Mouse (Mus musculus): Measurements from ENCODE around the gene Dop1a.
A peak's percentile ranks its signal among the peaks of the same experiment; 100 is the strongest.

Dop1a gene

GRCm38 (mm10) chr9:86466990-86467870, at the start of gene Dop1a:
Dop1a (plus strand) TSS chr9:86467154.
- DNase-seq, result peak; percentile 90 to 94

- no peak for DNase-seq
Observed at GRCm38 (mm10) chr9:86417971-86418370, 49.0 kb upstream of the Dop1a start.

- DNase-seq, result no peak
Observed at GRCm38 (mm10) chr9:86419366-86419765, 47.6 kb upstream of the Dop1a start.

GRCm38 (mm10) chr9:86423331-86423730, 43.6 kb upstream of the Dop1a start:
- no peak for DNase-seq

- DNase-seq, result no peak
Observed at GRCm38 (mm10) chr9:86435510-86435909, 31.4 kb upstream of the Dop1a start.

GRCm38 (mm10) chr9:86436608-86437007, 30.3 kb upstream of the Dop1a start:
- no peak for DNase-seq

- DNase-seq, result no peak
Observed at GRCm38 (mm10) chr9:86438337-86439009, 28.5 kb upstream of the Dop1a start.

GRCm38 (mm10) chr9:86442248-86442647, 24.7 kb upstream of the Dop1a start:
- no peak for DNase-seq

- no peak for DNase-seq
Observed at GRCm38 (mm10) chr9:86446847-86447246, 20.1 kb upstream of the Dop1a start.

- DNase-seq, result no peak
Observed at GRCm38 (mm10) chr9:86447431-86447830, 19.5 kb upstream of the Dop1a start.

- DNase-seq, result peak; percentile 82 to 87
Observed at GRCm38 (mm10) chr9:86449581-86449980, 17.4 kb upstream of the Dop1a start.

GRCm38 (mm10) chr9:86451094-86451493, 15.9 kb upstream of the Dop1a start:
- DNase-seq, result no peak

GRCm38 (mm10) chr9:86451617-86452016, 15.3 kb upstream of the Dop1a start:
- peak; percentile 53 to 56 for DNase-seq

GRCm38 (mm10) chr9:86453626-86454025, 13.3 kb upstream of the Dop1a start:
- DNase-seq, result no peak

- DNase-seq, result peak; percentile 91
Observed at GRCm38 (mm10) chr9:86464151-86465105, 2.5 kb upstream of the Dop1a start, which contains the start of gene Ube2cbp. Ube2cbp (minus strand) TSS chr9:86464950.

- DNase-seq, result no peak
Observed at GRCm38 (mm10) chr9:86475956-86476355, 9.0 kb downstream of the Dop1a start.

GRCm38 (mm10) chr9:86476763-86477162, 9.8 kb downstream of the Dop1a start:
- DNase-seq, result no peak

- no peak for DNase-seq
Observed at GRCm38 (mm10) chr9:86478414-86479093, 11.6 kb downstream of the Dop1a start.

GRCm38 (mm10) chr9:86482236-86482635, 15.3 kb downstream of the Dop1a start:
- no peak for DNase-seq

GRCm38 (mm10) chr9:86491740-86492139, 24.8 kb downstream of the Dop1a start:
- DNase-seq, result peak in 1 of 2 experiments; percentile 8

- DNase-seq, result no peak
Observed at GRCm38 (mm10) chr9:86496261-86496660, 29.3 kb downstream of the Dop1a start.

GRCm38 (mm10) chr9:86499083-86499482, 32.1 kb downstream of the Dop1a start:
- no peak for DNase-seq

Measured in cerebellum, postnatal 36 days (tissue).